Mouse (Mus musculus): ENCODE results near the gene Sox11. TPM values are rescaled to one million over a fixed set of nuclear protein-coding genes. Genes with fewer than 3 reads are reported as not detected.

Gene Sox11
- polyA plus RNA-seq, 1 experiment from 2014 or later, result 179 TPM

- Histone ChIP-seq H3K9me3 (ENCODE audit: control insufficient read depth, low read length) (no peaks in the 10 kb centered on the region), H3K4me3 (ENCODE audit: low read length) (peak overlapping the region; percentile 63), H3K4me2 (ENCODE audit: low read length) (peak overlapping the region; percentile 66), H3K36me3 (ENCODE audit: control insufficient read depth, insufficient read depth, low read length) (no peaks in the 10 kb centered on the region), H3K27ac (ENCODE audit: low read depth, low read length) (peak overlapping the region; percentile 69), H3K4me1 (ENCODE audit: control insufficient read depth, insufficient read depth, low read depth, low read length) (peaks cover 14% of the 10 kb centered on the region), H3K27me3 (replicated peaks; ENCODE audit: control insufficient read depth, insufficient read depth, low read length) (no peaks in the 10 kb centered on the region), H3K9ac (ENCODE audit: low read depth, low read length) (peak overlapping the region; percentile 86; the same call in 1 of the 2 replicates)
- 2% methylated on average over 12 of the region's 12 CpGs for WGBS
- ATAC-seq, result no peak
Observed at GRCm38 (mm10) chr12:27338116-27338515, 4.3 kb downstream of the Sox11 start.

GRCm38 (mm10) chr12:27337482-27337881, 4.9 kb downstream of the Sox11 start:
- ATAC-seq, result no peak
- 9% methylated on average over 1 of the region's 1 CpGs for WGBS
- Histone ChIP-seq H3K9ac (ENCODE audit: low read depth, low read length) (peak overlapping the region; percentile 86), H3K27ac (ENCODE audit: low read depth, low read length) (peak overlapping the region; percentile 69; the same call in 1 of the 2 replicates), H3K4me3 (ENCODE audit: low read length) (peak overlapping the region; percentile 63), H3K9me3 (ENCODE audit: control insufficient read depth, low read length) (no peaks in the 10 kb centered on the region), H3K4me1 (ENCODE audit: control insufficient read depth, insufficient read depth, low read depth, low read length) (peaks cover 14% of the 10 kb centered on the region), H3K36me3 (ENCODE audit: control insufficient read depth, insufficient read depth, low read length) (no peaks in the 10 kb centered on the region), H3K4me2 (ENCODE audit: low read length) (peak overlapping the region; percentile 66), H3K27me3 (replicated peaks; ENCODE audit: control insufficient read depth, insufficient read depth, low read length) (no peaks in the 10 kb centered on the region)

GRCm38 (mm10) chr12:27336801-27337200, 5.6 kb downstream of the Sox11 start:
- Histone ChIP-seq H3K27me3 (replicated peaks; ENCODE audit: control insufficient read depth, insufficient read depth, low read length) (no peaks in the 10 kb centered on the region), H3K4me2 (ENCODE audit: low read length) (peak overlapping the region; percentile 66), H3K4me3 (ENCODE audit: low read length) (peak overlapping the region; percentile 63), H3K9me3 (ENCODE audit: control insufficient read depth, low read length) (no peaks in the 10 kb centered on the region), H3K4me1 (ENCODE audit: control insufficient read depth, insufficient read depth, low read depth, low read length) (peaks cover 14% of the 10 kb centered on the region), H3K9ac (ENCODE audit: low read depth, low read length) (peak overlapping the region; percentile 51), H3K36me3 (ENCODE audit: control insufficient read depth, insufficient read depth, low read length) (no peaks in the 10 kb centered on the region), H3K27ac (ENCODE audit: low read depth, low read length) (no peak overlapping the region)
- 19% methylated on average over 5 of the region's 5 CpGs for WGBS
- no peak for ATAC-seq

GRCm38 (mm10) chr12:27336336-27336735, 6.0 kb downstream of the Sox11 start:
- Histone ChIP-seq H3K9ac (ENCODE audit: low read depth, low read length) (peak overlapping the region; percentile 58), H3K27ac (ENCODE audit: low read depth, low read length) (no peak overlapping the region), H3K36me3 (ENCODE audit: control insufficient read depth, insufficient read depth, low read length) (no peaks in the 10 kb centered on the region), H3K4me1 (ENCODE audit: control insufficient read depth, insufficient read depth, low read depth, low read length) (peaks cover 14% of the 10 kb centered on the region), H3K9me3 (ENCODE audit: control insufficient read depth, low read length) (no peaks in the 10 kb centered on the region), H3K4me2 (ENCODE audit: low read length) (peak overlapping the region; percentile 66), H3K27me3 (replicated peaks; ENCODE audit: control insufficient read depth, insufficient read depth, low read length) (no peaks in the 10 kb centered on the region), H3K4me3 (ENCODE audit: low read length) (peak overlapping the region; percentile 63)
- WGBS, result 33% methylated on average over 7 of the region's 7 CpGs
- ATAC-seq, result no peak

GRCm38 (mm10) chr12:27335356-27336055, 6.9 kb downstream of the Sox11 start:
- Histone ChIP-seq H3K36me3 (ENCODE audit: control insufficient read depth, insufficient read depth, low read length) (no peaks in the 10 kb centered on the region), H3K27me3 (replicated peaks; ENCODE audit: control insufficient read depth, insufficient read depth, low read length) (no peaks in the 10 kb centered on the region), H3K9me3 (ENCODE audit: control insufficient read depth, low read length) (no peaks in the 10 kb centered on the region), H3K4me3 (ENCODE audit: low read length) (peak overlapping the region; percentile 63), H3K4me2 (ENCODE audit: low read length) (peak overlapping the region; percentile 66), H3K4me1 (ENCODE audit: control insufficient read depth, insufficient read depth, low read depth, low read length) (peaks cover 14% of the 10 kb centered on the region), H3K9ac (ENCODE audit: low read depth, low read length) (peak overlapping the region; percentile 45; the same call in 1 of the 2 replicates), H3K27ac (ENCODE audit: low read depth, low read length) (peak overlapping the region; percentile 0; the same call in 1 of the 2 replicates)
- 35% methylated on average over 11 of the region's 11 CpGs for WGBS
- no peak for ATAC-seq

GRCm38 (mm10) chr12:27333590-27333989, 8.8 kb downstream of the Sox11 start:
- Histone ChIP-seq H3K9ac (ENCODE audit: low read depth, low read length) (no peak overlapping the region), H3K4me3 (ENCODE audit: low read length) (no peak overlapping the region), H3K4me2 (ENCODE audit: low read length) (no peak overlapping the region), H3K27ac (ENCODE audit: low read depth, low read length) (no peak overlapping the region), H3K36me3 (ENCODE audit: control insufficient read depth, insufficient read depth, low read length) (no peaks in the 10 kb centered on the region), H3K9me3 (ENCODE audit: control insufficient read depth, low read length) (no peaks in the 10 kb centered on the region), H3K27me3 (replicated peaks; ENCODE audit: control insufficient read depth, insufficient read depth, low read length) (no peaks in the 10 kb centered on the region), H3K4me1 (ENCODE audit: control insufficient read depth, insufficient read depth, low read depth, low read length) (peaks cover 14% of the 10 kb centered on the region)
- no peak for ATAC-seq
- WGBS, result 81% methylated on average over 3 of the region's 3 CpGs

- H3K36me3 ChIP-seq (ENCODE audit: control insufficient read depth, insufficient read depth, low read length), result no peaks in the 10 kb centered on the region
- H3K9ac ChIP-seq (ENCODE audit: low read depth, low read length), result no peak overlapping the region
- WGBS, result 45% methylated on average over 1 of the region's 1 CpGs
- no peak overlapping the region for H3K4me2 ChIP-seq (ENCODE audit: low read length)
- H3K27me3 ChIP-seq (replicated peaks; ENCODE audit: control insufficient read depth, insufficient read depth, low read length), result no peaks in the 10 kb centered on the region
- no peak overlapping the region for H3K4me3 ChIP-seq (ENCODE audit: low read length)
- no peak overlapping the region for H3K27ac ChIP-seq (ENCODE audit: low read depth, low read length)
- no peaks in the 10 kb centered on the region for H3K9me3 ChIP-seq (ENCODE audit: control insufficient read depth, low read length)
- no peak for ATAC-seq
- H3K4me1 ChIP-seq (ENCODE audit: control insufficient read depth, insufficient read depth, low read depth, low read length), result no peaks in the 10 kb centered on the region
Observed at GRCm38 (mm10) chr12:27323423-27323822, 19.0 kb downstream of the Sox11 start.

- Histone ChIP-seq H3K4me2 (ENCODE audit: low read length) (no peak overlapping the region), H3K27ac (ENCODE audit: low read depth, low read length) (no peak overlapping the region), H3K4me1 (ENCODE audit: control insufficient read depth, insufficient read depth, low read depth, low read length) (no peaks in the 10 kb centered on the region), H3K9me3 (ENCODE audit: control insufficient read depth, low read length) (no peaks in the 10 kb centered on the region), H3K4me3 (ENCODE audit: low read length) (no peak overlapping the region), H3K36me3 (ENCODE audit: control insufficient read depth, insufficient read depth, low read length) (no peaks in the 10 kb centered on the region), H3K27me3 (replicated peaks; ENCODE audit: control insufficient read depth, insufficient read depth, low read length) (no peaks in the 10 kb centered on the region), H3K9ac (ENCODE audit: low read depth, low read length) (no peak overlapping the region)
- no peak for ATAC-seq
Observed at GRCm38 (mm10) chr12:27320705-27321104, 21.7 kb downstream of the Sox11 start.

GRCm38 (mm10) chr12:27312985-27313384, 29.4 kb downstream of the Sox11 start:
- H3K4me2 ChIP-seq (ENCODE audit: low read length), result no peak overlapping the region
- no peaks in the 10 kb centered on the region for H3K27me3 ChIP-seq (replicated peaks; ENCODE audit: control insufficient read depth, insufficient read depth, low read length)
- H3K4me1 ChIP-seq (ENCODE audit: control insufficient read depth, insufficient read depth, low read depth, low read length), result peaks cover 4% of the 10 kb centered on the region
- no peaks in the 10 kb centered on the region for H3K9me3 ChIP-seq (ENCODE audit: control insufficient read depth, low read length)
- H3K36me3 ChIP-seq (ENCODE audit: control insufficient read depth, insufficient read depth, low read length), result no peaks in the 10 kb centered on the region
- H3K27ac ChIP-seq (ENCODE audit: low read depth, low read length), result no peak overlapping the region
- 72% methylated on average over 8 of the region's 8 CpGs for WGBS
- no peak overlapping the region for H3K4me3 ChIP-seq (ENCODE audit: low read length)
- no peak for ATAC-seq
- no peak overlapping the region for H3K9ac ChIP-seq (ENCODE audit: low read depth, low read length)

Measured in hindbrain, embryonic 16.5 days (tissue).